Mouse (Mus musculus): ENCODE measurements around the gene Wwc1. TPM values are rescaled to one million over a fixed set of nuclear protein-coding genes. Genes with fewer than 3 reads are reported as not detected.
A peak's percentile ranks its signal among the peaks of the same experiment; 100 is the strongest.

Wwc1 gene
- polyA plus RNA-seq, 1 experiment from 2014 or later: 14.9 TPM

GRCm38 (mm10) chr11:35915546-35915945 lies 64.8 kb downstream of the Wwc1 start:
- ATAC-seq: no peak
- H3K4me2 ChIP-seq (ENCODE audit: low read length): no peak overlapping the region
- no peak overlapping the region for H3K9ac ChIP-seq (replicated peaks; ENCODE audit: low read depth, low read length)
- no peaks in the 10 kb centered on the region for H3K36me3 ChIP-seq (ENCODE audit: control insufficient read depth, insufficient read depth)
- H3K27ac ChIP-seq (ENCODE audit: low read length): no peak overlapping the region; the same call in 1 of the 2 replicates
- 32% methylated on average over 8 of the region's 8 CpGs for WGBS
- H3K9me3 ChIP-seq (ENCODE audit: control insufficient read depth, low read length): no peaks in the 10 kb centered on the region
- peaks cover 54% of the 10 kb centered on the region for H3K4me1 ChIP-seq (replicated peaks; ENCODE audit: control insufficient read depth, insufficient read depth, low read length)
- H3K27me3 ChIP-seq (replicated peaks; ENCODE audit: control insufficient read depth, insufficient read depth, low read length): no peaks in the 10 kb centered on the region
- no peak overlapping the region for H3K4me3 ChIP-seq (replicated peaks; ENCODE audit: low read length)

- H3K4me1 ChIP-seq (replicated peaks; ENCODE audit: control insufficient read depth, insufficient read depth, low read length): peaks cover 34% of the 10 kb centered on the region
- 15% methylated on average over 6 of the region's 6 CpGs for WGBS
Observed at GRCm38 (mm10) chr11:35913418-35914044, 66.8 kb downstream of the Wwc1 start.

GRCm38 (mm10) chr11:35904955-35905550 lies 75.3 kb downstream of the Wwc1 start:
- no peaks in the 10 kb centered on the region for H3K36me3 ChIP-seq (ENCODE audit: control insufficient read depth, insufficient read depth)
- no peak for ATAC-seq
- 78% methylated on average over 7 of the region's 7 CpGs for WGBS
- no peak overlapping the region for H3K4me2 ChIP-seq (ENCODE audit: low read length)
- H3K9me3 ChIP-seq (ENCODE audit: control insufficient read depth, low read length): no peaks in the 10 kb centered on the region
- H3K4me1 ChIP-seq (replicated peaks; ENCODE audit: control insufficient read depth, insufficient read depth, low read length): peaks cover 6% of the 10 kb centered on the region; the same call in 1 of the 2 replicates
- no peak overlapping the region for H3K27ac ChIP-seq (ENCODE audit: low read length)
- no peak overlapping the region for H3K4me3 ChIP-seq (replicated peaks; ENCODE audit: low read length)
- H3K27me3 ChIP-seq (replicated peaks; ENCODE audit: control insufficient read depth, insufficient read depth, low read length): no peaks in the 10 kb centered on the region
- no peak overlapping the region for H3K9ac ChIP-seq (replicated peaks; ENCODE audit: low read depth, low read length)

More at GRCm38 (mm10) chr11:35913418-35914044, 66.8 kb downstream of the Wwc1 start:
- Histone ChIP-seq H3K9me3 (ENCODE audit: control insufficient read depth, low read length) (no peaks in the 10 kb centered on the region), H3K27me3 (replicated peaks; ENCODE audit: control insufficient read depth, insufficient read depth, low read length) (no peaks in the 10 kb centered on the region), H3K27ac (ENCODE audit: low read length) (peak overlapping the region; percentile 24), H3K9ac (replicated peaks; ENCODE audit: low read depth, low read length) (no peak overlapping the region), H3K4me2 (ENCODE audit: low read length) (no peak overlapping the region), H3K4me3 (replicated peaks; ENCODE audit: low read length) (no peak overlapping the region), H3K36me3 (ENCODE audit: control insufficient read depth, insufficient read depth) (no peaks in the 10 kb centered on the region)
- ATAC-seq: peak; percentile 56

- peak; percentile 71 for ATAC-seq
- no peak overlapping the region for H3K4me2 ChIP-seq (ENCODE audit: low read length)
- no peak overlapping the region for H3K9ac ChIP-seq (replicated peaks; ENCODE audit: low read depth, low read length)
- H3K36me3 ChIP-seq (ENCODE audit: control insufficient read depth, insufficient read depth): no peaks in the 10 kb centered on the region
- no peaks in the 10 kb centered on the region for H3K27me3 ChIP-seq (replicated peaks; ENCODE audit: control insufficient read depth, insufficient read depth, low read length)
- no peaks in the 10 kb centered on the region for H3K9me3 ChIP-seq (ENCODE audit: control insufficient read depth, low read length)
- peaks cover 6% of the 10 kb centered on the region; the same call in 1 of the 2 replicates for H3K4me1 ChIP-seq (replicated peaks; ENCODE audit: control insufficient read depth, insufficient read depth, low read length)
- no peak overlapping the region for H3K27ac ChIP-seq (ENCODE audit: low read length)
- no peak overlapping the region for H3K4me3 ChIP-seq (replicated peaks; ENCODE audit: low read length)
- WGBS: 65% methylated on average over 9 of the region's 9 CpGs
Observed at GRCm38 (mm10) chr11:35903079-35903478, 77.2 kb downstream of the Wwc1 start.

- Histone ChIP-seq H3K4me3 (replicated peaks; ENCODE audit: low read length) (no peak overlapping the region), H3K9ac (replicated peaks; ENCODE audit: low read depth, low read length) (no peak overlapping the region), H3K36me3 (ENCODE audit: control insufficient read depth, insufficient read depth) (no peaks in the 10 kb centered on the region), H3K4me1 (replicated peaks; ENCODE audit: control insufficient read depth, insufficient read depth, low read length) (peaks cover 6% of the 10 kb centered on the region; the same call in 1 of the 2 replicates), H3K27me3 (replicated peaks; ENCODE audit: control insufficient read depth, insufficient read depth, low read length) (no peaks in the 10 kb centered on the region), H3K9me3 (ENCODE audit: control insufficient read depth, low read length) (no peaks in the 10 kb centered on the region), H3K4me2 (ENCODE audit: low read length) (no peak overlapping the region), H3K27ac (ENCODE audit: low read length) (no peak overlapping the region)
- no peak for ATAC-seq
- 65% methylated on average over 9 of the region's 9 CpGs for WGBS
Observed at GRCm38 (mm10) chr11:35899946-35900345, 80.4 kb downstream of the Wwc1 start.

GRCm38 (mm10) chr11:35893454-35893853 lies 86.9 kb downstream of the Wwc1 start:
- H3K4me2 ChIP-seq (ENCODE audit: low read length): no peak overlapping the region
- H3K4me3 ChIP-seq (replicated peaks; ENCODE audit: low read length): no peak overlapping the region
- peak overlapping the region; percentile 70 for H3K27ac ChIP-seq (ENCODE audit: low read length)
- no peak overlapping the region for H3K9ac ChIP-seq (replicated peaks; ENCODE audit: low read depth, low read length)
- H3K9me3 ChIP-seq (ENCODE audit: control insufficient read depth, low read length): no peaks in the 10 kb centered on the region
- H3K27me3 ChIP-seq (replicated peaks; ENCODE audit: control insufficient read depth, insufficient read depth, low read length): no peaks in the 10 kb centered on the region
- peaks cover 2% of the 10 kb centered on the region; the same call in 1 of the 2 replicates for H3K36me3 ChIP-seq (ENCODE audit: control insufficient read depth, insufficient read depth)
- H3K4me1 ChIP-seq (replicated peaks; ENCODE audit: control insufficient read depth, insufficient read depth, low read length): peaks cover 20% of the 10 kb centered on the region
- peak; percentile 27; the same call in 1 of the 2 replicates for ATAC-seq
- WGBS: 10% methylated on average over 4 of the region's 4 CpGs

- H3K9ac ChIP-seq (replicated peaks; ENCODE audit: low read depth, low read length): no peak overlapping the region
- H3K4me2 ChIP-seq (ENCODE audit: low read length): no peak overlapping the region
- peak overlapping the region; percentile 70 for H3K27ac ChIP-seq (ENCODE audit: low read length)
- H3K36me3 ChIP-seq (ENCODE audit: control insufficient read depth, insufficient read depth): peaks cover 2% of the 10 kb centered on the region; the same call in 1 of the 2 replicates
- peaks cover 20% of the 10 kb centered on the region for H3K4me1 ChIP-seq (replicated peaks; ENCODE audit: control insufficient read depth, insufficient read depth, low read length)
- no peaks in the 10 kb centered on the region for H3K27me3 ChIP-seq (replicated peaks; ENCODE audit: control insufficient read depth, insufficient read depth, low read length)
- ATAC-seq: peak; percentile 76
- 6% methylated on average over 10 of the region's 10 CpGs for WGBS
- H3K4me3 ChIP-seq (replicated peaks; ENCODE audit: low read length): no peak overlapping the region
- no peaks in the 10 kb centered on the region for H3K9me3 ChIP-seq (ENCODE audit: control insufficient read depth, low read length)
Observed at GRCm38 (mm10) chr11:35893018-35893421, 87.3 kb downstream of the Wwc1 start.

- H3K9ac ChIP-seq (replicated peaks; ENCODE audit: low read depth, low read length): no peak overlapping the region
- H3K4me1 ChIP-seq (replicated peaks; ENCODE audit: control insufficient read depth, insufficient read depth, low read length): peaks cover 20% of the 10 kb centered on the region
- ATAC-seq: no peak
- no peak overlapping the region for H3K27ac ChIP-seq (ENCODE audit: low read length)
- H3K4me2 ChIP-seq (ENCODE audit: low read length): no peak overlapping the region
- no peaks in the 10 kb centered on the region for H3K9me3 ChIP-seq (ENCODE audit: control insufficient read depth, low read length)
- no peaks in the 10 kb centered on the region for H3K27me3 ChIP-seq (replicated peaks; ENCODE audit: control insufficient read depth, insufficient read depth, low read length)
- WGBS: 45% methylated on average over 9 of the region's 9 CpGs
- peaks cover 2% of the 10 kb centered on the region; the same call in 1 of the 2 replicates for H3K36me3 ChIP-seq (ENCODE audit: control insufficient read depth, insufficient read depth)
- H3K4me3 ChIP-seq (replicated peaks; ENCODE audit: low read length): no peak overlapping the region
Observed at GRCm38 (mm10) chr11:35892293-35892692, 88.0 kb downstream of the Wwc1 start.

GRCm38 (mm10) chr11:35888790-35889189 lies 91.5 kb downstream of the Wwc1 start:
- WGBS: 36% methylated on average over 8 of the region's 8 CpGs
- no peak overlapping the region for H3K9ac ChIP-seq (replicated peaks; ENCODE audit: low read depth, low read length)
- H3K4me3 ChIP-seq (replicated peaks; ENCODE audit: low read length): no peak overlapping the region
- H3K9me3 ChIP-seq (ENCODE audit: control insufficient read depth, low read length): no peaks in the 10 kb centered on the region
- H3K27me3 ChIP-seq (replicated peaks; ENCODE audit: control insufficient read depth, insufficient read depth, low read length): no peaks in the 10 kb centered on the region
- H3K4me2 ChIP-seq (ENCODE audit: low read length): no peak overlapping the region
- peak; percentile 54 for ATAC-seq
- 0 out of 2 replicates have a peak overlapping the region, but pooled peaks have one; percentile 39 for H3K27ac ChIP-seq (ENCODE audit: low read length)
- H3K4me1 ChIP-seq (replicated peaks; ENCODE audit: control insufficient read depth, insufficient read depth, low read length): peaks cover 17% of the 10 kb centered on the region
- H3K36me3 ChIP-seq (ENCODE audit: control insufficient read depth, insufficient read depth): peaks cover 2% of the 10 kb centered on the region; the same call in 1 of the 2 replicates
